31 mouse cellular contexts compared by ENCODE assay signal in the genomic region with DNA sequence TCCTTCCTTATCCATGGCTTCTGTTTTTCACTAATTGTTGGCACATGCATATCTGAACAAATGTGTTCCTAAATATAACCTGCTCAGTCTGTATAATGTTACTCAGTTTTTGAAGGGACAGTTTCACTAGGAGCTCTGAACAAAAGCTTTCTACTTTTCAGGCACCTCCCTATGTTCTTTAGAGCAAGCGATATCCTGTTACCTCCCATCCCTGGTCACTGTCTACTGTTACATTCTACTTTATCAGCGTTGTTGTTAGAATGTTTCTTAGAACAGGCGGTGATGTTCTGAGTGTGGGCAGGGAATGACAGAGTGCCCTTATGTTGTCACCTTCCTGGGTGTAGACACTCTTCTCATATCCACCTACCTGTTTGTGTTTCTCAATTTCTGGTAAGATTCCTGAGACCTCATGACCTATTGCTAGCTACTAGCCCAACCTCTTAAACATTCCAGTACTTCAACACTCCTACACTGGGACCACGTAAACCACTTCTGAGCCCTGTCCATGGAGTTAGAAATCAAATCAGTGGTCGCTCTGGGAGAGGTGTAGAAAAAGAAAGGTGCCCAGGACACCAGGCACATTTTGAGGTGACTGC. TPM values are rescaled to one million over a fixed set of nuclear protein-coding genes. Genes with fewer than 3 reads are reported as not detected.
DNase-seq lines count a peak whose midpoint lies in the region; ATAC-seq and TF ChIP-seq lines count a peak whose summit lies in the region.
"Had no signal": no experiment of that assay in that cellular context is flagged by ENCODE, and none has a peak within 500 bp of the region (broad histone marks: within the 10 kb centered on the region; RNA-seq: fewer than 3 reads in every experiment).

No protein-coding gene starts in this region.

- peaks cover 6% of the 10 kb centered on the region for H3K4me1 ChIP-seq in heart, embryonic 15.5 days (replicated peaks)
- no peaks in the 10 kb centered on the region for H3K4me1 ChIP-seq in heart, adult 2 months (ENCODE audit: control insufficient read depth, insufficient read depth, low read length)
- H3K4me1 ChIP-seq in kidney, embryonic 15.5 days, result no peaks in the 10 kb centered on the region
- no peaks in the 10 kb centered on the region for H3K4me1 ChIP-seq in lung, postnatal 0 days (ENCODE audit: insufficient read depth, low read depth, low read length)
- H3K4me1 ChIP-seq in testis, adult 2 months (ENCODE audit: control insufficient read depth, insufficient read depth, low read length), result no peaks in the 10 kb centered on the region
- H3K4me1 ChIP-seq: embryonic facial prominence, embryonic 10.5 days; forebrain, embryonic 10.5 days; hindbrain, embryonic 12.5 days; hindbrain, embryonic 15.5 days had no signal

- H3K9me3 ChIP-seq in heart, embryonic 15.5 days (replicated peaks), result no peaks in the 10 kb centered on the region
- no peaks in the 10 kb centered on the region for H3K9me3 ChIP-seq in kidney, embryonic 15.5 days (replicated peaks)
- no peaks in the 10 kb centered on the region for H3K9me3 ChIP-seq in lung, postnatal 0 days (ENCODE audit: low read length)
- H3K9me3 ChIP-seq: embryonic facial prominence, embryonic 10.5 days; embryonic facial prominence, embryonic 13.5 days; forebrain, embryonic 10.5 days; forebrain, embryonic 13.5 days; heart, embryonic 12.5 days; hindbrain, embryonic 12.5 days; hindbrain, embryonic 15.5 days had no signal

- H3K9ac ChIP-seq in heart, embryonic 15.5 days, result no peak overlapping the region
- H3K9ac ChIP-seq in heart, adult 2 months (ENCODE audit: low read depth, low read length), result no peak overlapping the region
- no peak overlapping the region for H3K9ac ChIP-seq in kidney, embryonic 15.5 days
- no peak overlapping the region for H3K9ac ChIP-seq in lung, postnatal 0 days (replicated peaks; ENCODE audit: low read depth)
- H3K9ac ChIP-seq: embryonic facial prominence, embryonic 13.5 days; forebrain, embryonic 13.5 days; heart, embryonic 12.5 days; hindbrain, embryonic 12.5 days; hindbrain, embryonic 15.5 days had no signal

- H3K79me2 ChIP-seq in heart, adult 2 months (replicated peaks; ENCODE audit: control insufficient read depth, insufficient read depth, low read length), result no peaks in the 10 kb centered on the region

- ATAC-seq in heart, embryonic 15.5 days (replicated peaks; ENCODE audit: insufficient number of reproducible peaks, insufficient read depth, low FRiP score, low read depth), result no peak
- 0 out of 2 replicates have a peak, but pooled peaks have one; percentile 36 for ATAC-seq in kidney, embryonic 15.5 days (replicated peaks; ENCODE audit: low FRiP score)
- ATAC-seq in lung, postnatal 0 days, result peak; percentile 84
- ATAC-seq: activated CD4-positive, CD25-positive, alpha-beta regulatory T cell, adult 4 months; forebrain, embryonic 13.5 days; forebrain, embryonic 16.5 days had no signal

- DNase-seq in heart, adult 2 months, result no peak
- DNase-seq in kidney, adult 11 months, result no peak
- DNase-seq in lung, postnatal 0 days (ENCODE audit: low spot score), result peak; percentile 57
- DNase-seq in lung, postnatal 14 days, result no peak
- DNase-seq in testis, postnatal 10 days (ENCODE audit: low spot score), result no peak
- DNase-seq: adrenal gland, adult 8-10 months; adrenal gland, postnatal 25 days; cerebellum, adult 11-12 months; cerebellum, adult 8-10 months; cerebellum, postnatal 10 days; cerebellum, postnatal 36 days; embryo, embryonic 11 days; gastrocnemius, postnatal 10 days; gastrocnemius, postnatal 36 days had no signal

- H3K27me3 ChIP-seq in heart, embryonic 15.5 days, result no peaks in the 10 kb centered on the region
- no peaks in the 10 kb centered on the region for H3K27me3 ChIP-seq in heart, adult 2 months (ENCODE audit: control insufficient read depth, insufficient read depth, low read length)
- H3K27me3 ChIP-seq in kidney, embryonic 15.5 days, result no peaks in the 10 kb centered on the region
- no peaks in the 10 kb centered on the region for H3K27me3 ChIP-seq in lung, postnatal 0 days (replicated peaks; ENCODE audit: insufficient read depth, low read length)
- no peaks in the 10 kb centered on the region for H3K27me3 ChIP-seq in testis, adult 2 months (ENCODE audit: control insufficient read depth, insufficient read depth, low read length)
- H3K27me3 ChIP-seq: embryonic facial prominence, embryonic 13.5 days; forebrain, embryonic 13.5 days; heart, embryonic 12.5 days; hindbrain, embryonic 12.5 days; hindbrain, embryonic 15.5 days had no signal

- no peak for TF ChIP-seq POLR2A in heart, adult 2 months (IDR thresholded peaks at IDR 0.05; ENCODE audit: insufficient read depth, low read depth, low read length)
- no peak for TF ChIP-seq POLR2A in testis, adult 2 months (IDR thresholded peaks at IDR 0.05; ENCODE audit: control insufficient read depth, low read depth, low read length)

- no peak overlapping the region for H3K4me3 ChIP-seq in heart, embryonic 15.5 days
- no peak overlapping the region for H3K4me3 ChIP-seq in heart, adult 2 months
- no peak overlapping the region for H3K4me3 ChIP-seq in kidney, embryonic 15.5 days (replicated peaks)
- H3K4me3 ChIP-seq in lung, postnatal 0 days (ENCODE audit: low read depth, low read length), result no peak overlapping the region
- H3K4me3 ChIP-seq in testis, adult 2 months (ENCODE audit: control insufficient read depth, low read depth, low read length), result no peak overlapping the region
- H3K4me3 ChIP-seq: embryonic facial prominence, embryonic 10.5 days; embryonic facial prominence, embryonic 13.5 days; erythroblast, embryonic 14.5 days; forebrain, embryonic 10.5 days; forebrain, embryonic 13.5 days; heart, embryonic 12.5 days; hindbrain, embryonic 12.5 days; hindbrain, embryonic 15.5 days had no signal

- WGBS in heart, embryonic 15.5 days, result 47% methylated on average over 5 of the region's 5 CpGs
- WGBS in heart, adult 2 months, result 56% methylated on average over 5 of the region's 5 CpGs
- 59% methylated on average over 5 of the region's 5 CpGs for WGBS in kidney, embryonic 15.5 days
- 54% methylated on average over 5 of the region's 5 CpGs for WGBS in lung, postnatal 0 days

- 0 out of 2 replicates have a peak overlapping the region, but pooled peaks have one; percentile 24 for H3K27ac ChIP-seq in heart, embryonic 15.5 days
- H3K27ac ChIP-seq in heart, adult 2 months, result no peak overlapping the region
- no peak overlapping the region for H3K27ac ChIP-seq in kidney, embryonic 15.5 days
- H3K27ac ChIP-seq in lung, postnatal 0 days (ENCODE audit: low read length), result no peak overlapping the region
- peak overlapping the region; percentile 30; the same call in 1 of the 2 replicates for H3K27ac ChIP-seq in testis, adult 2 months (ENCODE audit: control insufficient read depth, insufficient read depth, low read depth, low read length)
- H3K27ac ChIP-seq: embryonic facial prominence, embryonic 10.5 days; embryonic facial prominence, embryonic 13.5 days; forebrain, embryonic 10.5 days; forebrain, embryonic 13.5 days; hindbrain, embryonic 12.5 days; hindbrain, embryonic 15.5 days had no signal

- intact Hi-C loops in heart, adult 2 months (cut with DNase I), result no loop called here

- H3K36me3 ChIP-seq in heart, embryonic 15.5 days, result no peaks in the 10 kb centered on the region
- no peaks in the 10 kb centered on the region for H3K36me3 ChIP-seq in heart, adult 2 months (ENCODE audit: control insufficient read depth, insufficient read depth, low read length)
- no peaks in the 10 kb centered on the region for H3K36me3 ChIP-seq in kidney, embryonic 15.5 days
- H3K36me3 ChIP-seq in lung, postnatal 0 days (ENCODE audit: insufficient read depth, low read length), result no peaks in the 10 kb centered on the region
- no peaks in the 10 kb centered on the region for H3K36me3 ChIP-seq in testis, adult 2 months (ENCODE audit: control insufficient read depth, insufficient read depth, low read length)
- H3K36me3 ChIP-seq: embryonic facial prominence, embryonic 10.5 days; embryonic facial prominence, embryonic 13.5 days; forebrain, embryonic 10.5 days; heart, embryonic 12.5 days; hindbrain, embryonic 12.5 days; hindbrain, embryonic 15.5 days had no signal

- TF ChIP-seq EP300 in heart, adult 2 months (IDR thresholded peaks at IDR 0.05; ENCODE audit: insufficient read depth, low read depth, low read length), result no peak
- peak; percentile 34; the same call in 1 of the 2 replicates for TF ChIP-seq EP300 in lung, postnatal 0 days (IDR thresholded peaks at IDR 0.05)

- no peak for TF ChIP-seq CTCF in heart, adult 2 months (IDR thresholded peaks at IDR 0.05)
- no peak for TF ChIP-seq CTCF in lung, postnatal 0 days (IDR thresholded peaks at IDR 0.05)
- TF ChIP-seq CTCF in testis, adult 2 months (IDR thresholded peaks at IDR 0.05; ENCODE audit: control insufficient read depth, insufficient read depth, insufficient replicate concordance, low read depth, low read length), result no peak

- no peak overlapping the region for H3K4me2 ChIP-seq in heart, embryonic 15.5 days
- H3K4me2 ChIP-seq in kidney, embryonic 15.5 days, result no peak overlapping the region
- H3K4me2 ChIP-seq in lung, postnatal 0 days (replicated peaks; ENCODE audit: low read depth, low read length), result no peak overlapping the region
- H3K4me2 ChIP-seq: embryonic facial prominence, embryonic 13.5 days; forebrain, embryonic 13.5 days; heart, embryonic 12.5 days; hindbrain, embryonic 12.5 days; hindbrain, embryonic 15.5 days had no signal

RNA-seq across cellular contexts. Expression of gene Fmo4, which starts 35.7 kb away (rescaled TPM):
- 0.33 and 0.34 TPM in 2 replicates for polyA plus RNA-seq in heart, embryonic 15.5 days (2015; fragmentation: Nextera tagmentation; extraction: Ambion mirVana)
- under 1 TPM in 1 of 2 experiments, not detected in 1; 0.08 TPM for total RNA-seq in heart, adult 2 months (2021)
- 0.20 and 0.23 TPM in 2 replicates for polyA plus RNA-seq in heart, adult 2 months (2012; rRNA removed)
- 0.91 and 1.5 TPM in 2 replicates for polyA plus RNA-seq in kidney, embryonic 15.5 days (2015; fragmentation: Nextera tagmentation; extraction: Ambion mirVana)
- polyA plus RNA-seq in lung, postnatal 0 days (2015; fragmentation: Nextera tagmentation; extraction: Ambion mirVana), result 1.6 and 2.5 TPM in 2 replicates
- polyA plus RNA-seq in testis, adult 2 months (2012; rRNA removed), result 0.20 and 0.44 TPM in 2 replicates
- total RNA-seq: ES-E14; granulocyte monocyte progenitor cell, adult 5-6 weeks; heart, adult 8-10 months; hematopoietic stem cell, adult 5-6 weeks had no signal
- polyA plus RNA-seq: activated CD4-positive, CD25-positive, alpha-beta regulatory T cell, adult 4 months; erythroblast, embryonic 14.5 days; heart, embryonic 12.5 days had no signal

RNA-seq across cellular contexts. Expression of gene Prrc2c, which starts 37.7 kb away (rescaled TPM):
- 83.6 and 84.0 TPM in 2 replicates for polyA plus RNA-seq in heart, embryonic 15.5 days (2015; fragmentation: Nextera tagmentation; extraction: Ambion mirVana)
- 10 to 100 TPM; 71.7 to 72.0 TPM for total RNA-seq in heart, adult 2 months (2021)
- 20.0 and 24.3 TPM in 2 replicates for polyA plus RNA-seq in heart, adult 2 months (2012; rRNA removed)
- 148 and 162 TPM in 2 replicates for polyA plus RNA-seq in kidney, embryonic 15.5 days (2015; fragmentation: Nextera tagmentation; extraction: Ambion mirVana)
- polyA plus RNA-seq in lung, postnatal 0 days (2015; fragmentation: Nextera tagmentation; extraction: Ambion mirVana), result 108 and 114 TPM in 2 replicates
- 17.2 and 21.8 TPM in 2 replicates for polyA plus RNA-seq in testis, adult 2 months (2012; rRNA removed)

Comparison
In these comparisons a context has a peak if more than half of its experiments do, and no peak if none do; other contexts are left out.
1. H3K27ac ChIP-seq: peak in heart, embryonic 15.5 days (single experiment) and testis, adult 2 months (single experiment); none in heart, adult 2 months (single experiment), kidney, embryonic 15.5 days (single experiment) and lung, postnatal 0 days (single experiment).